Mouse (Mus musculus) activated CD4-positive, CD25-positive, alpha-beta regulatory T cell, adult 4 months (primary cell): ENCODE data around the gene Smtn. TPM values are rescaled to one million over a fixed set of nuclear protein-coding genes. Genes with fewer than 3 reads are reported as not detected.

ENCODE experiments used
- ATAC-seq: one replicate; pipeline ENCODE4 v1.8.0; 2017
- polyA plus RNA-seq, 2 experiments: library from polyadenylated mRNA; unstranded; fragments of 100-300 nt; shearing (Covaris generic); gene quantifications; one replicate each; pipeline ENCODE4 v1.2.1; 2017

Gene Smtn
- polyA plus RNA-seq, 2 experiments from 2014 or later = 1.7 to 3.4 TPM

GRCm38 (mm10) chr11:3526979-3527738, 13.3 kb downstream of the Smtn start:
- ATAC-seq = no peak

DNA sequence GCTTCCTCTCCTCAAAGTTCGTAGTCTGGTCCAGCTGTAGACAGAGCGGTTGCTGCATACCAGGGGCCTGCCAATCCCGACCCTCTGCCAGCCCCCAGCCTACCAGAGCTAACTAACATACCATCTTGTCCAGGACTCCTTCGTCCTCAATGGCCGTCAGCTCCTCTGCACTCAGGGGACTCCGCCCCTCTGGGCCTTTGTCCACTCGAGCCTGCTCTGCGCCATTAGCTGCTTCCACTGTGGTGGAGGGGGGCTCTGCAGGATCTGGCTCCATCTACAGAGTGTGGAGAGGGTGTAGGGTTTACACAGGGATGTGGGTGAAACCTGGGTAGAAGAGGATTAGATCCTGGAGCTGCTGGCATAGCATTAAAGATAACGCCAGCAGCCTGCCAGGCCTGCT, 14.2 kb downstream of the Smtn start:
- no peak for ATAC-seq

DNA sequence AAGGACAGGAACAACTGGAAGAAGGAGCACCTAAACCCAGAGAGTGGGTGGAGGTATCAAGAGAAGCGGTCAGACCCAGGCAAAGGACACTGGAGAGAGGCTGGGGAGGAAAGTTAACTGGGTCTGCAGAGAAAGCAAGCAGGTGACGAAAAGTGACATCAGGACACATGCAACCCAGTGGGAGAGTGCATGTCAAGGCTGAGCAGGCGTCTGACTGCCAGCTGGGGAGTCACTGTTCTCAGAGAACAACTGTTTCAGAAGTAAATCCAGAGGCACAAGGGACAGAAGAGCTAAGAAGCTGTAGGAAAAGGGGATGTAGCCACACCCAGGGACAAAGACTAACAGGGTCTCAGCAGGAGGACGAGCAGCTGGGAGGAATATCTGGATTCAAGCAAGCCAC, 14.9 kb downstream of the Smtn start:
- no peak for ATAC-seq

DNA sequence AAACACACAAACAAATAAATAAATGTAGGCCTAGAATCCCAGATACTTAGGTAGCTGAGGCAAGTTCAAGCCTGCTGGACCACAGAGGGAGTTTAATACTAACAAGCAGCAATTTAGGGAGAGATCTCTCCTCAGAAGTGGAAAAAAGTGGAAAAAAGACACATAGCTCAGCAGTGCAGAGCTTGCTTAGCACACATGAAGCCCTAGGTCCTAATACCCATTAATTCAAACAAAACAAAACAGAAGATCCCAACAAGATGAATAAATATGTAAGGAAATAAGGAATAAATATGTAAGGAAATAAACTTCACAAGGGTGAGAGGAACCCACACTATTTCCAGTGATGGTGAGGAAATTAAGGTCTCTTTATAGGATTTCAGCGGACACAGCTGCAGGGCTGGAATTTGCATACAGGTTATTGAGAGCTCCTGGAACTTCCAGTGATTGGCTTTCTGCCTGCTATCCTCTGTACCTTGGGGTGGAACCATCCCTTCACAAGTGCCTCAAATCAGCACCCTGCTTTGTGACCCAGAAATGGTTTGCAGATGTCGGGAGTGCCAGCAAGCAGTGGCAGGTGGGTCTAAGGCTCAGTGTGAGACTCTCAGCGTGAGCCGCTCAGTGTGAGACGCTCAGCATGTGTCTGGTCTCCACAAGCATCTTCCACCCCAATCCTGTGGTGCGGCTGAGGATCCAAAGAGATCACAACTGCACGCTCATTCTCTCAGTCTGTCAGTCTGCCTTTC, 16.4 kb downstream of the Smtn start:
- ATAC-seq = no peak

DNA sequence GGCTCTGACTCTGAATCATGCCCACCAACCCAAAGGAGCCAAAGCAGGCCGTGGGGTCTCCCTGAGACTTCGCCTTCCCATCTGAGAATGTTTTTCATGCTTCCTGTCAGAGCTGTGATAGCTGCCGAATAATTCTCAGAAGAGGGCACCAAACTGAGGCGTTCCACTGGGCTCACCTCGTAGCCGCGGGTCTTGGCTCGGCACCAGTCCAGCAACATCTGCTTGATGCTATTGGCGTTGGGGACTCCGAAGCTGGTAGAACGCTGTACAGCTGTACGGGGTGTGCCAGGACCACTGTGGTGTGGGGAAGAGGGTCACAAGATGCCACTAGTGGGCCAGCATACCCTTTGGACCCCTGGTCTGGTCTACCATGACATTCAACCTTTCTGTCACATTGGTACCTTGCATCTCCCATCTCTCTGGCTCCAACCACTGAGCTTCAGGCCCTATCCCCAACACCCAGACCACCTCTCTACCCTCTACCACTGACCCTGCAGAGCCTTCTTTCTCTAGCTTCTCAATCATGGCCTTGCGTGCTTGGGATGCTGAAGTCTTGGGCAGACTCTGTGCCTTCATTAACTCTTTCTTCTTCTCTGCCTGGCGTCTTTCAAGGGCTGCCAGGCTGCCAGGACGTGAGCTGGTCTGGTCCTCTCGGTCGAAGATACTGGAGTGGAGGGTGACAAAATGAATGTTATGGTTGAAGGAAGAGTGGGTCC, 18.0 kb downstream of the Smtn start:
- no peak for ATAC-seq

- no peak for ATAC-seq
Observed at GRCm38 (mm10) chr11:3521339-3522224, 18.8 kb downstream of the Smtn start.

DNA sequence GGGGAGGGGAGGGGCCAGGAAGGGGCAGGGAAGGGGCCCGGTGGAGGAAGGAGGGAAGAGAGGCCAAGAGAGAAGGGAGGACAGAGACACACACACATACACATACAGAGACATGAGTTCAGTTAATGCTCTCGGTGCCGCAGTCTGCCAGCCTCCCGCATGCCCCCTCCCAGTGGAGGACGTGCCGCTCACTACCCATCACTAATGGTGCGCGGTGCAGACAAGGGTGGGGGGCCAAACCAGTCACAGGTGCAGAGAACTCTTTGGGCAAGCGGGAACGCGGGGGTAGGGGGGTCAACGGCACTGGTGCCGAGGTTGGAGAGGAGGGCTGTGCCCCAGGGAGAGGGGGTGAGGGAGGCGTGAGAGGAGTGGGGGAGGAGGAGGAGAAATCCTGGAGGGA, 19.5 kb downstream of the Smtn start:
- ATAC-seq = no peak

DNA sequence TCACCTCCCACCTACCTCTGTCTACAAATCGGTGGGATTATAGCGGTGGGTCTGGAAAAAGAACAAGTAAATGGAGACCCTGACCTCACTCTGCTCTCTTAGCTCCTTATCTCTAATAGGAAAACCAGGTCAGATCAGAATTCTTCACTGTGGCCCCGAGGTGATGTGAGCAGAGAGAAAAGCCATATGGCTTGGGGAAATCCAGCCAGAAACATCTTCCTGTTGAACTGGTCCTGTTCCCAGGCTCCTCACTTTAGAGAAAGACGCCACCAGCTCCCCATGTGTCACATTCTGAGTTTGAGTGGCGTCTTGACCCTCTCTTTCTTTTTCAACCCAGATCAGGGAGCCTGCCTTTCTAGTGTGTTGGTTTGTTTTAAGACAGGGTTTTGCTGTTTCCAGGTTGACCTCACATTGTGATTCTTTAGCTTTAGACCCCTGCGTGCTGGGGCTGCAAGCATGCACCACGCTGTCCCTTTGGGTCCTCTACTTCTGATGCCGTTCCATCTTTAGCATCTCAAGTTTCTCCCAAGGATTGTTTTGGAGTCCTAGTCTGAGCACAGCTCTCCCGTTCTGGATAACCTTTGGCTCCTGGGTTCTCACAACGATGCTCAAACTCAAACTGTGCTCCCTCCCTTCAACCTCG, 20.5 kb downstream of the Smtn start:
- ATAC-seq = no peak

GRCm38 (mm10) chr11:3519051-3519726, 21.2 kb downstream of the Smtn start:
- ATAC-seq = no peak

- ATAC-seq = no peak
Observed at GRCm38 (mm10) chr11:3517846-3518732, 22.3 kb downstream of the Smtn start.

GRCm38 (mm10) chr11:3516859-3517845, 23.3 kb downstream of the Smtn start:
- no peak for ATAC-seq

DNA sequence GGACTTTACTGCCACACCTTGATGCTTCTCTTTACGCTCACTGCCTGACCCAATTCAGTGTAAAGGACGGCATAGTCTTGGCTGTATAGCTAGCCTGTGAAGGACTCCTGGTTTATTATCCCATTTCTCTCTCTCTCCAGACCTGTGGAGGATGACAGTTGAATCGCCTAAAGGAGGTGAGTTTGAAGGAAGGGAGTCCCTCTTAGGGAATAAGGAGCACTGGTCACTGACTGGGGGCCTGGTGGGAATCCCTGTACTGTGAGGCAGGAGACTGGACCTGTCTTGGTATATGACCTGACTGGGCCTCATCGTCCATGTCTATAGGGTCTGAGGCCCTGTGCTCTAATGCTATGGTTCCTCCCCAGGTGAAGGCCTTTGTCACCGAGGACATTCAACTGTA, 24.3 kb downstream of the Smtn start:
- no peak for ATAC-seq

DNA sequence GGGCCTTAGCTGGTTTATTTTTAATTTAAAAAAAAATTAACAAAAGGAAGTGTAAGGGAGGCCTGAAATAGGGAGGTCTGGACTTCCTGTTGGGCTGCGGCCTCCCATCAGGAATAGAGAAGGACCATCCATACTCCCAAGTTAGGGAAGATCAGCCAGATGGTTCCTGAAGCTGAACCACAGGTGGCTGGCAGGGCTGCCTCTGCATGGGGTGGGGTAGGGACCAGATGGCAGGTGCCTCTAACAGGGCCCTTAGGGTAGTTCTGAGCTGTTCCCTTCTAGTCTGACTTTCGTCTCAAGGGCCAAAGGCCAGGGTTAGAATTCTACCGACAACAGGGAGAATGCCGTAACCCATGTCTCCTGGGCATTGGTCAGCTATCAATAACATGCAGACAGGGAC, 24.8 kb downstream of the Smtn start:
- no peak for ATAC-seq

GRCm38 (mm10) chr11:3515216-3515615, 25.2 kb downstream of the Smtn start:
- no peak for ATAC-seq

- peak; percentile 85 for ATAC-seq
Observed at GRCm38 (mm10) chr11:3514529-3515054, 25.8 kb downstream of the Smtn start, which contains the start of gene Selenom. TSS of gene Selenom (plus strand) at chr11:3514684.

DNA sequence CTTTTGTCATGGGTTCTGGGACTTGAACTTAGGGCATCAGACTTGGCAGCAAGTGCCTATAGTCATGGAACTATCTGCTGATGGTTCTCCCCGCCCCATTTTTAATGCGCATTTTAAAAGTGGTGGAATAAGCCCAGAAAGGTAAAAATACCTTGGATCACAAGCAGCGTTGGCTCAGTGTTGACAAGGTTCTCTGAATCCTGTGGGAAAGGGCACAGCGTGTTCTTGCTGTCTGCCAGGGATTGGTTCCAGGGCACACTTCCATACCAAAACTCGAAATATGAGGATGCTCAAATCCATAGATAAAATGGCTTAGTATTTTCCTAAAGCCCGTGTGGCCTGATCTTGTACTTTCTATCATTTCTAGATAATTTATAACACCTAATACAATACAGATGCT, 27.1 kb downstream of the Smtn start:
- no peak for ATAC-seq

DNA sequence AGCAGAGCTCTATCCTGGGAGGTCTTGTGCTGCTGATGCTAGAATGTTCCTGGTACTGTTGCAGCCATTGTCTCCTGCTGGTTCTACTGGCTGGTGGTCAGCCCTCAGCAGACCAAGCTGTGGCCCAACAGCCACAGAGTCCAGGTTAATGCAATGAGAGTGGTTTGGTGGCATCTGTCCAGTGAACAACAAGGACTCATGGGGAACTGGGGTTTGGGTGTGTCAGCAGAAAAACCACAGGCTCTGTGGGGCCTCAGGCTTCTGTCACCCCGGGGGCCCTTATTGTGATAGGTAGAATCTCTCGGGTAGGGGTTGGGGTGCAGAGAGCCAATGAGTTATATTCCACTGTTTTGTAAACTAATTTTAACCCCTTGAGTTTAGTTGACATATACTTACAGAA, 30.1 kb downstream of the Smtn start:
- no peak for ATAC-seq

DNA sequence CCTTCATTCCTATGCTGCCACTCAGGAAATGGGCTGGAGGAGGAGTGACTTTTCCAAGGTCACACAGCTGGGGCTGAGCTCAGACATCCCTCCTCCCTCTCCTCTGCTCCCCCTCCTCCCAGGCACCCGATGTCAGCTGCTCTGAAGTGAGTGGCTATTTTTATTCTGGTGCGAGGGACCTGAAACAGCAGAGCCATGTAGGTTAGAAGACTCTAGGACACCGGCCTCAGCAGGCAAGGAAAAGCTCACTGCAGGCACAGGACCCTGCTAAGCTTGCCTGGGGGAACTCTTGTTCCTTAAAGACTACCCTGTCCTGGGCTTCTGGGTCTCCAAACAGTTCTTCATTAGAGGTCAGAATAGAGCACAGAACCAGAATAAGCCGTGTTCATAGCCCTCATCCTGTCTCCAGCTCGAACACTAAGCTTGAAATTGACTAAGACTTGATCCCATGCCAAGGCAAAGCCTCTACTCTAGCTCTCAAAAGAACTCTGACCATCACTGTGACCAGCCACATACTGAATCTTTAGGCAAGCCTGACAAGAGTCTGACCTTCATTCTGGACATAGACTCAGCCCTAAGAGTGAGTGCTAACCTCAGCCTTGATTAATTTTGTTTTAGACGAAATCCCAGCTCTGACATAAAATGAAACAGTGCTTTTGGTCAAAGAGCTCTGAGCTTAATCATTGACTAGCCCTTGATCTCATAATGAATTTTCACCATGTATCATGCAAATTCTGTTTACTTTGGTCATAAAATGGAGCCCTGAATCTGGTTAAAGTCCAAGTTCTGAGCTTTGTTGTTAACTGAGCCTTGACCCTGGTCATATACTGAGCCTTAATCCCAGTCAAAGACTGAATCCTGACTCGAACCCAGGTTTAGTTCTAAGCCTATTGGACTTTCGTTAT, 31.0 kb downstream of the Smtn start:
- no peak for ATAC-seq
